Mouse (Mus musculus): ENCODE data around the gene Phc2. TPM values are rescaled to one million over a fixed set of nuclear protein-coding genes. Genes with fewer than 3 reads are reported as not detected.
A peak's percentile ranks its signal among the peaks of the same experiment; 100 is the strongest.

Gene Phc2
- polyA plus RNA-seq, 1 experiment, result 69.9 TPM

DNA sequence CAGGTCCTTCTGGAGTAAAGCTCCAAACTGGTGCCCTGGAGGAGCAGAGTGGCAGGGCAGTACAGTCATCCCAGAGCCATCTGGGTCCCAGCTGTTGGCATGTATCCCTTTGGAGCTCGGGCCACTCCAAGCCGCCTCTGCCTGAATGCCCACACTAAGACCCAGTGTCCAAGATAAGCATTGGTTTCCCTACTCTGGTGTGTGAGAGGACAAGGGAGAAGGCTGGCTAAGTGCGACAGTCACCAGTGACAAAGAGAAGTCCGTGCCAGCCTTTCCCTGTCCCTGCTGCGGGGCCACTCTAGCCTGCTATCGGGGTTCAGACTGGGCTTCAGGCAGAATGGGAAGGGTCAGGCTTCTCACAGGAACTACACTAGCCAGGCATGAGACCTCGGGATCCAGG is 101.4 kb downstream of the Phc2 start:
- TF ChIP-seq CTCF (IDR thresholded peaks at IDR 0.05; ENCODE audit: borderline replicate concordance, insufficient read depth, low read length), result no peak
- no peak for TF ChIP-seq POLR2A (IDR thresholded peaks at IDR 0.05; ENCODE audit: low read depth, low read length)
- Histone ChIP-seq H3K27ac (ENCODE audit: insufficient read depth, low read length) (no peak overlapping the region), H3K4me1 (ENCODE audit: control insufficient read depth, insufficient read depth, low read length) (no peaks in the 10 kb centered on the region; the same call in 1 of the 2 replicates), H3K4me3 (ENCODE audit: insufficient read depth, low read length) (no peak overlapping the region)

DNA sequence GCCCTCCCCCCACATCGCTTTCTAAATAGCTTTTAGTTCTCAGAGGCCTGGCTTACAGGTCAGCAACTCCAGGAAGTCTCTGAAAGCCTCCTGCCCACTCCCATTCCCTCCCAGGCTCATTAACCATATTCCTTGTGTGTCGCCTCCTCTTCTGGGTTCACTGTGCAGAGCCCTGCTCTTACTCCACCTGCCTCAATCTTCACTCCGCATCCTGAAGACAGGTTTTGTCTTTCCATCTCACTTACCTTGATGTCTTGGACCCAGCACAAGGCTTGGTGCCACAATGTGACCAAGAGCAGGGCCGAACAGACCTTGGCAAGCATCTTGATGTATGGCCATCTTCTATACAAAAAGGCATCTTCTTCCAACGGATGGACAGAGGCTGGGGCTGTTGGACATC is 104.7 kb downstream of the Phc2 start:
- Histone ChIP-seq H3K27ac (ENCODE audit: insufficient read depth, low read length) (no peak overlapping the region), H3K4me3 (ENCODE audit: insufficient read depth, low read length) (no peak overlapping the region), H3K4me1 (ENCODE audit: control insufficient read depth, insufficient read depth, low read length) (no peaks in the 10 kb centered on the region; the same call in 1 of the 2 replicates)
- TF ChIP-seq CTCF (IDR thresholded peaks at IDR 0.05; ENCODE audit: borderline replicate concordance, insufficient read depth, low read length) (no peak), POLR2A (IDR thresholded peaks at IDR 0.05; ENCODE audit: low read depth, low read length) (no peak)

DNA sequence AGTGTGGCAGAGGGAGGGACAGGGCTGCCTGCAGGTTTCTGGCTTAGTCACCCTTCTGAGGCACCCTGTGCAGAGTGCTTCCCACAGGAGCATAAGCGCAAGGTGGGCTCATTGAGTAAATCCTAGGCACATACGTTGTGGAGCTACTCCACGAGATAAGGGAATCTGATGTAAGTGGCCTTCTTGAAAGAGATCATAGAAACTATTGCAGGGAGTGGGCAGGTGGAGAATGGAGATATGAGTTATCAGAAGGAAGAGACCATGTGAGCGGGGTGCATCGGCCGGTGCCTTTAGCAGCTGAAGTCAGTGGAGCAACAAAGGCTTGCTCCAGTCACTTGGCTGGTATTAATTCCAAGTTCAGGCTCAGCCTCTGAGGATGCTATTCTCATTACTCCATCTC is 105.5 kb downstream of the Phc2 start:
- H3K4me3 ChIP-seq (ENCODE audit: insufficient read depth, low read length), result no peak overlapping the region
- H3K27ac ChIP-seq (ENCODE audit: insufficient read depth, low read length), result no peak overlapping the region
- no peaks in the 10 kb centered on the region for H3K4me1 ChIP-seq (ENCODE audit: control insufficient read depth, insufficient read depth, low read length)
- TF ChIP-seq POLR2A (IDR thresholded peaks at IDR 0.05; ENCODE audit: low read depth, low read length) (no peak), CTCF (IDR thresholded peaks at IDR 0.05; ENCODE audit: borderline replicate concordance, insufficient read depth, low read length) (no peak)

DNA sequence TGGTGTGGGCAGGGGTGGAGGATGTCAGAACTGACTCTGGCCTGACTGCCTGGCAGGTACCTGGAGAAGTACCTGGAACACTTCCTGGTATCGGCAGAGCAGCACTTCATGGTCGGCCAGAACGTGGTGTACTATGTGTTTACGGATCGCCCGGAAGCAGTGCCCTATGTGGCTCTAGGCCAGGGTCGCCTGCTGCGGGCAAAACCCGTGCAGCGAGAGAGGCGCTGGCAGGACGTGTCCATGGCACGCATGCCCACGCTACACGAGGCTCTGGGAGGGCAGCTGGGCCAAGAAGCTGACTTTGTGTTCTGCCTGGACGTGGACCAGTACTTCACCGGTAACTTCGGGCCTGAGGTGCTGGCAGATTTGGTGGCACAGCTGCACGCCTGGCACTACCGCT is 112.4 kb downstream of the Phc2 start:
- H3K4me3 ChIP-seq (ENCODE audit: insufficient read depth, low read length), result no peak overlapping the region
- H3K4me1 ChIP-seq (ENCODE audit: control insufficient read depth, insufficient read depth, low read length), result no peaks in the 10 kb centered on the region
- TF ChIP-seq POLR2A (IDR thresholded peaks at IDR 0.05; ENCODE audit: low read depth, low read length) (no peak), CTCF (IDR thresholded peaks at IDR 0.05; ENCODE audit: borderline replicate concordance, insufficient read depth, low read length) (no peak)
- H3K27ac ChIP-seq (ENCODE audit: insufficient read depth, low read length), result no peak overlapping the region

DNA sequence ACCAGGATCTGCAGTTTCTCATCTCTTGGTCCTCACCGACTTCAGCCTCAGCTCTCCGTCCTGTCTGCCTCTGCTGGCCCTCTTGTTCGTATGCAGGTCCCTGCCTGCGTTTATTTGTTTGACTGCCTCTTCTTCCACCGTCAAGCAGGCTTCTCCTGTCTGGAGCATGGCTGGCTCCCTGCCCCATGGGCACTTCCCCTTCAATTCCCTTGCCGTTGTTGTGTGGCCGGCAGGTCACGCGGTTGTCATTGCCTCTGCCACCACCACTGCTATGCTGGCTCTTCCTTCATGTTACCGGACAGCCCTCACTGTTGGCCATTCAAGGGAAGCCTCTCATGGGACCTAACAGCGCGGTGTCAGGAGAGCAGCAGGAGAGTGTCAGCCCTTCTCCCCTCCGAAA is 113.6 kb downstream of the Phc2 start:
- no peak for TF ChIP-seq CTCF (IDR thresholded peaks at IDR 0.05; ENCODE audit: borderline replicate concordance, insufficient read depth, low read length)
- TF ChIP-seq POLR2A (IDR thresholded peaks at IDR 0.05; ENCODE audit: low read depth, low read length), result no peak
- no peak overlapping the region for H3K4me3 ChIP-seq (ENCODE audit: insufficient read depth, low read length)
- H3K27ac ChIP-seq (ENCODE audit: insufficient read depth, low read length), result no peak overlapping the region
- no peaks in the 10 kb centered on the region for H3K4me1 ChIP-seq (ENCODE audit: control insufficient read depth, insufficient read depth, low read length)

DNA sequence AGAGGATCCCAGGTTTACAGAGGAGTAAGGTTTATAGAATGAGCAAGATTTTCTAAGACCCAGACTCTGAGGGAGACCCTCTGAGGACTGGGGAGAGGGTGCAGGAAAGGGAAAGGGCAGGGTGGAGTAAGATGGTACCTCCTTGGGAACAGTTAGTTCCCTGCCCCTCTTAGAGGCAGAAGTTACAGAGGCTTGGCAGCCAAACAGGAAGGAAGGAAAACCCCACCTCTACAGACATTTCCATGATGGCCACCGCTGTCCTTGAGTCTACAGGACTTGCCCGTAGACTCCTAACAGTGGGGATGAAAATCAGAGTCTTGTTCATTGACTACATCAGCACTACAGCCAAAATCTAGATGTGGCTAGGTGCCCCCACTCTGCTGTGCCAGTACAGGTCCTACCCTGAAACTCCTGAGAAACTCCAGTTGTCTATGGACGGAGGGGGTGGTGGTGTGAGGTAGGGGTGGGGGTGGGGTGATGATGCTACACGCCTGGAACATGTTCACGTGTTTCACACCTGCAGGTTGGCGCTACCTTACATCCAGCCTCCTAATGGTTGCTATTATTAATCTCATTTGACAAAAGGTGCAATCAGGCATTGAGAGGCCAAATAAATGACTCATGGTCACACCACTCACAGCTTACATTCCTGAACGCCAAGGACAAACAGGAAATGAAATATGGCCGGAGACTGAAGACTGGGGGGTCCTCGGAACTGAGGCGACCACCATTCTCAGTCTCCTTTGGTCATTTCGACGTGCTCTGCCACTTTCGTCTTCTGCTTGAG is 115.3 kb downstream of the Phc2 start:
- H3K27ac ChIP-seq (ENCODE audit: insufficient read depth, low read length), result no peak overlapping the region
- no peaks in the 10 kb centered on the region for H3K4me1 ChIP-seq (ENCODE audit: control insufficient read depth, insufficient read depth, low read length)
- TF ChIP-seq POLR2A (IDR thresholded peaks at IDR 0.05; ENCODE audit: low read depth, low read length) (no peak), CTCF (IDR thresholded peaks at IDR 0.05; ENCODE audit: borderline replicate concordance, insufficient read depth, low read length) (no peak)
- no peak overlapping the region for H3K4me3 ChIP-seq (ENCODE audit: insufficient read depth, low read length)

DNA sequence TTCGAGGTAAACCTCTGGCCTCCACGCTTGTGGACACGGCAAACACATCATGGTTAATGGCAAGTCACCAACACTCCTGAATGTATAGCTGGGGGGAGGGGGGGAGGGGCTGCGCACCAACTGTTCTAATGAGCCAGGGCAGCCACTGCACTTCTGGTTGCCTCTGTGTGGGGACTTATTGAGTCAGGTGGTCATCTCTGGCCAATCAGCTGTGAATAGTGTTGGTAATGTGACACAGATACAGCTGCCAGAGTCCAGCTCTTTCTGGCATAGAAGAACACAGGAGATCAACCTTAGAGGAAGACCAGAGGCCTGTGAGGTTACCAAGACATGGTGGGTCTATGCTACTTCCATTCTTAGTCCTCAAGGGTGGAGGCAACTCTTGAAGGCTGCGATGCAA is 116.2 kb downstream of the Phc2 start:
- Histone ChIP-seq H3K27ac (ENCODE audit: insufficient read depth, low read length) (no peak overlapping the region), H3K4me1 (ENCODE audit: control insufficient read depth, insufficient read depth, low read length) (no peaks in the 10 kb centered on the region), H3K4me3 (ENCODE audit: insufficient read depth, low read length) (no peak overlapping the region)
- TF ChIP-seq POLR2A (IDR thresholded peaks at IDR 0.05; ENCODE audit: low read depth, low read length) (no peak), CTCF (IDR thresholded peaks at IDR 0.05; ENCODE audit: borderline replicate concordance, insufficient read depth, low read length) (no peak)

DNA sequence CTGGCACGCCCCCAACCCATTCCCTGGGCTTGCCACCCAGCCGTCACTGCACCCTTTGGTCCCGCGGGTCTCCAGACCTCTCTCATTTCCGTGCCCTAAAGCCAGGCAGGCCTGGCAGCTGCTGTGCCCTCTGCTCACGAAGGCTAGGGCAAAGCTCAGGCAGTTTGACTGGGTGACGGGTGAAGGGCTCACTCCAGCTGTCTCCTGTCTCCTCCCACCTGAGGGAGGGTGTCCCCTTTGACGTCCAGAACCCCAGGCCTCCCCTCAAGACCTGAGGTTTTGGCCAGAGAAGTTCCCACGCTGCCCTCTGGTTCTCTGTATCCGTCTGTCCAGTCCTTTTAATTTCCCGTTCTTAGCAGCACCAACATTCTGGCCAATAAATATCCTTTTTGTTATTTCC is 119.3 kb downstream of the Phc2 start:
- no peak overlapping the region for H3K4me3 ChIP-seq (ENCODE audit: insufficient read depth, low read length)
- H3K4me1 ChIP-seq (ENCODE audit: control insufficient read depth, insufficient read depth, low read length), result no peaks in the 10 kb centered on the region
- TF ChIP-seq POLR2A (IDR thresholded peaks at IDR 0.05; ENCODE audit: low read depth, low read length), result no peak
- no peak overlapping the region for H3K27ac ChIP-seq (ENCODE audit: insufficient read depth, low read length)

DNA sequence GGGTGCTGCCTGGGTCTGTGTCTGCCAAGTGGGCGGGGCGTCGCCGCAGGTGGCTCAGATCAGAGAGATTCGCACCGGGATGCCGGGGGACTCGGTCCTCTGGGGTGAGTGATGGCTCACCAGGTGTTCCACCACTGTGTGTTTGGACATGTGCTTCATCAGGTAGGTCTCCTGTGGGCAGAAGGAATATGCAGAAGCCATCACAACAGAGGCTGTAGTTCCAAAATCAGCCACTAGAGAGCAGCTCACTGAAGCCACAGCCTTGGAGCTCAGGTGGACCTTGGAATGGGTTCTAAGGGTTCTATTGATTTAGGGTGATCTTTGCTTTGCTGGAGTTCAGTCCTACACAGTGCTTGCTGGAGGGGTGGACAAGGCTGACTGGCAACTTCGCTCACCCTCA is 120.0 kb downstream of the Phc2 start:
- no peak for TF ChIP-seq POLR2A (IDR thresholded peaks at IDR 0.05; ENCODE audit: low read depth, low read length)

DNA sequence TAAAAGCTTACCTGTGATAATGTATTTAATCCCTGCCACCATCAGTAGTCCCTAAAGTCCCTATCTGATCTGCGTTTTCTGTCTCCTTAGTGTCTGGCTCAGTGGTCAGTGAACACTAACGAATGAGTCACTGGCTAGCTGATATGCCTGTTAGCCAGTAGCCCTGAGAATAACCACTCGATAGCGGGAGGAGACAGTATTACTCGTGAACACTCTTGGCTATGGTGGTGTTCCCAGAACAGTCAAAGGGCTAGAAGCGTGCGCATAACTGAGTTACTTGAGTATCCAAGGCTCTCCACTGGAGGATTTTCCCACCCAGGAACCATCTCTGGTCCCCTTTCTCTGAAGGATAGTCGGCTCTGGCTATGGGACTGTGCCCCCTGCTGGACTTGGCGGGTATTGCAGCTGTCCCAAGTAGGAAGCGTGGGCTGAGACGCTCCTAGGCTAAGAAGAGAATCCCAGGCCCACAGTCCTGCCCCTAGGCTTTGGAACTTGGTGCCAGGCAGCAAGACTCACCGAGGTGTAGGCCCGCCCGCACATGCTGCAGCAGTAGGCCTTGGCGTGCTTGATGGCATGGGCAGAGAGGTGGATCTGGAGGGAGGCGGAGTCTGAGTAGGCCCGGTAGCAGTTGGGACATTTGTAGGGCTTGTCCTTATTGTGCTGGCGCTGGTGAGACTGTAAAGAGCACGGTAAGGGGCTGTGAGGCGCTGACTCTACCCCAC is 122.2 kb downstream of the Phc2 start:
- no peak overlapping the region for H3K4me3 ChIP-seq (ENCODE audit: insufficient read depth, low read length)
- no peaks in the 10 kb centered on the region for H3K4me1 ChIP-seq (ENCODE audit: control insufficient read depth, insufficient read depth, low read length)
- TF ChIP-seq CTCF (IDR thresholded peaks at IDR 0.05; ENCODE audit: borderline replicate concordance, insufficient read depth, low read length) (peak; percentile 81; the same call in 1 of the 2 replicates), POLR2A (IDR thresholded peaks at IDR 0.05; ENCODE audit: low read depth, low read length) (no peak)
- no peak overlapping the region for H3K27ac ChIP-seq (ENCODE audit: insufficient read depth, low read length)

More for the DNA sequence above, 120.0 kb downstream of the Phc2 start:
- no peaks in the 10 kb centered on the region for H3K4me1 ChIP-seq (ENCODE audit: control insufficient read depth, insufficient read depth, low read length)
- H3K27ac ChIP-seq (ENCODE audit: insufficient read depth, low read length), result no peak overlapping the region
- H3K4me3 ChIP-seq (ENCODE audit: insufficient read depth, low read length), result no peak overlapping the region
